24 mouse cellular contexts compared by ENCODE assay signal in genomic region chr17:34900826-34901225, GRCm38 (mm10). TPM values are rescaled to one million over a fixed set of nuclear protein-coding genes. Genes with fewer than 3 reads are reported as not detected.
DNase-seq lines count a peak whose midpoint lies in the region; ATAC-seq lines count a peak whose summit lies in the region.
"Not testable (repeated sequence)": the region's sequence is repeated elsewhere in the genome, so short reads cannot be mapped to it uniquely, and the experiment has no call there.
"Had no signal": no experiment of that assay in that cellular context is flagged by ENCODE, and none has a peak within 500 bp of the region (broad histone marks: within the 10 kb centered on the region; RNA-seq: fewer than 3 reads in every experiment).

No protein-coding gene starts in this region.

- not testable (repeated sequence) for H3K9me3 ChIP-seq in embryonic facial prominence, embryonic 13.5 days; forebrain, embryonic 13.5 days (replicated peaks); hindbrain, embryonic 15.5 days; limb, embryonic 13.5 days; midbrain, embryonic 15.5 days; neural tube, embryonic 15.5 days (replicated peaks)

- H3K4me1 ChIP-seq in embryonic facial prominence, embryonic 13.5 days: peaks cover 33% of the 10 kb centered on the region
- peaks cover 41% of the 10 kb centered on the region for H3K4me1 ChIP-seq in forebrain, embryonic 13.5 days
- peaks cover 40% of the 10 kb centered on the region for H3K4me1 ChIP-seq in hindbrain, embryonic 15.5 days (replicated peaks)
- peaks cover 31% of the 10 kb centered on the region for H3K4me1 ChIP-seq in limb, embryonic 13.5 days
- peaks cover 42% of the 10 kb centered on the region for H3K4me1 ChIP-seq in midbrain, embryonic 15.5 days
- H3K4me1 ChIP-seq in neural tube, embryonic 15.5 days: peaks cover 36% of the 10 kb centered on the region

- DNase-seq in A20 (ENCODE audit: low read depth, low spot score): peak; percentile 44

- H3K27me3 ChIP-seq in embryonic facial prominence, embryonic 13.5 days; forebrain, embryonic 13.5 days; hindbrain, embryonic 15.5 days; limb, embryonic 13.5 days; midbrain, embryonic 15.5 days (replicated peaks); neural tube, embryonic 15.5 days (replicated peaks): not testable (repeated sequence)

- not testable (repeated sequence) for ATAC-seq in embryonic facial prominence, embryonic 13.5 days (ENCODE audit: insufficient number of reproducible peaks, insufficient read depth, low FRiP score, low TSS enrichment, low read depth); forebrain, embryonic 13.5 days; hindbrain, embryonic 15.5 days (ENCODE audit: low FRiP score, low read depth); limb, embryonic 13.5 days (ENCODE audit: low FRiP score, low read depth); midbrain, embryonic 15.5 days (replicated peaks); neural tube, embryonic 15.5 days (ENCODE audit: low FRiP score)

- peaks cover 53% of the 10 kb centered on the region for H3K36me3 ChIP-seq in embryonic facial prominence, embryonic 13.5 days
- peaks cover 55% of the 10 kb centered on the region for H3K36me3 ChIP-seq in forebrain, embryonic 13.5 days (ENCODE audit: poor library complexity, severe bottlenecking)
- H3K36me3 ChIP-seq in hindbrain, embryonic 15.5 days: peaks cover 44% of the 10 kb centered on the region
- peaks cover 53% of the 10 kb centered on the region for H3K36me3 ChIP-seq in limb, embryonic 13.5 days
- H3K36me3 ChIP-seq in macrophage (ENCODE audit: inconsistent target): peaks cover 39% of the 10 kb centered on the region
- H3K36me3 ChIP-seq in midbrain, embryonic 15.5 days (replicated peaks): peaks cover 17% of the 10 kb centered on the region
- peaks cover 38% of the 10 kb centered on the region for H3K36me3 ChIP-seq in neural tube, embryonic 15.5 days

- H3K4me2 ChIP-seq in embryonic facial prominence, embryonic 13.5 days: not testable (repeated sequence)
- peak overlapping the region; percentile 82 for H3K4me2 ChIP-seq in forebrain, embryonic 13.5 days
- H3K4me2 ChIP-seq in hindbrain, embryonic 15.5 days: peak overlapping the region; percentile 96
- H3K4me2 ChIP-seq in limb, embryonic 13.5 days (replicated peaks): peak overlapping the region; percentile 96; the same call in 1 of the 2 replicates
- H3K4me2 ChIP-seq in midbrain, embryonic 15.5 days: peak overlapping the region; percentile 91; the same call in 1 of the 2 replicates
- H3K4me2 ChIP-seq in neural tube, embryonic 15.5 days: peak overlapping the region; percentile 98; the same call in 1 of the 2 replicates

- H3K4me3 ChIP-seq in embryonic facial prominence, embryonic 13.5 days: 0 out of 2 replicates have a peak overlapping the region, but pooled peaks have one; percentile 90
- 0 out of 2 replicates have a peak overlapping the region, but pooled peaks have one; percentile 96 for H3K4me3 ChIP-seq in forebrain, embryonic 13.5 days
- 0 out of 2 replicates have a peak overlapping the region, but pooled peaks have one; percentile 92 for H3K4me3 ChIP-seq in hindbrain, embryonic 15.5 days
- peak overlapping the region; percentile 92; the same call in 1 of the 2 replicates for H3K4me3 ChIP-seq in limb, embryonic 13.5 days
- H3K4me3 ChIP-seq in macrophage (ENCODE audit: inconsistent target); neural tube, embryonic 15.5 days (replicated peaks): not testable (repeated sequence)
- peak overlapping the region; percentile 93; the same call in 1 of the 2 replicates for H3K4me3 ChIP-seq in midbrain, embryonic 15.5 days

- H3K9ac ChIP-seq in embryonic facial prominence, embryonic 13.5 days; forebrain, embryonic 13.5 days; hindbrain, embryonic 15.5 days; limb, embryonic 13.5 days; midbrain, embryonic 15.5 days; neural tube, embryonic 15.5 days (replicated peaks): not testable (repeated sequence)

- H3K79me2 ChIP-seq in macrophage (ENCODE audit: inconsistent target): peaks cover 46% of the 10 kb centered on the region

- H3K27ac ChIP-seq in embryonic facial prominence, embryonic 13.5 days; forebrain, embryonic 13.5 days; hindbrain, embryonic 15.5 days (replicated peaks); limb, embryonic 13.5 days; midbrain, embryonic 15.5 days; neural tube, embryonic 15.5 days (replicated peaks): not testable (repeated sequence)
- 0 out of 2 replicates have a peak overlapping the region, but pooled peaks have one; percentile 3 for H3K27ac ChIP-seq in macrophage

RNA-seq across cellular contexts. Expression of gene Ehmt2, which starts 2.6 kb away (rescaled TPM):
- 98.5 and 100 TPM in 2 replicates for polyA plus RNA-seq in embryonic facial prominence, embryonic 13.5 days (2015; fragmentation: Nextera tagmentation; extraction: Ambion mirVana)
- 97.9 and 107 TPM in 2 replicates for polyA plus RNA-seq in forebrain, embryonic 13.5 days (2015; fragmentation: Nextera tagmentation; extraction: Ambion mirVana)
- 90.9 and 96.7 TPM in 2 replicates for polyA plus RNA-seq in hindbrain, embryonic 15.5 days (2015; fragmentation: Nextera tagmentation; extraction: Ambion mirVana)
- polyA plus RNA-seq in limb, embryonic 13.5 days (2015; fragmentation: Nextera tagmentation; extraction: Ambion mirVana): 97.0 and 103 TPM in 2 replicates
- total RNA-seq in macrophage (2018; cell fraction: chromatin; rRNA removed): 100 to 1,000 TPM; 163 to 755 (median 449) TPM
- 100 to 1,000 TPM in 12 of 26 experiments, 10 to 100 TPM in 14; 65.9 to 135 (median 97.1) TPM for total RNA-seq in macrophage (2018; cell fraction: cytosol; rRNA removed)
- total RNA-seq in macrophage (2018; cell fraction: nucleus; rRNA removed): 100 to 1,000 TPM; 118 to 294 (median 219) TPM
- polyA plus RNA-seq in macrophage (2018): 59.6 to 100 TPM (median 69.3 TPM) in 3 replicates
- polyA plus RNA-seq in midbrain, embryonic 15.5 days (2015; fragmentation: Nextera tagmentation; extraction: Ambion mirVana): 113 and 119 TPM in 2 replicates
- 80.4 and 81.2 TPM in 2 replicates for polyA plus RNA-seq in neural tube, embryonic 15.5 days (2015; fragmentation: Nextera tagmentation; extraction: Ambion mirVana)

RNA-seq across cellular contexts. Expression of gene C2, which starts 2.8 kb away (rescaled TPM):
- 2.7 and 3.2 TPM in 2 replicates for polyA plus RNA-seq in embryonic facial prominence, embryonic 13.5 days (2015; fragmentation: Nextera tagmentation; extraction: Ambion mirVana)
- polyA plus RNA-seq in forebrain, embryonic 13.5 days (2015; fragmentation: Nextera tagmentation; extraction: Ambion mirVana): 0.74 and 1.4 TPM in 2 replicates
- polyA plus RNA-seq in hindbrain, embryonic 15.5 days (2015; fragmentation: Nextera tagmentation; extraction: Ambion mirVana): 2.4 and 3.7 TPM in 2 replicates
- 1.6 and 2.4 TPM in 2 replicates for polyA plus RNA-seq in limb, embryonic 13.5 days (2015; fragmentation: Nextera tagmentation; extraction: Ambion mirVana)
- total RNA-seq in macrophage (2018; cell fraction: chromatin; rRNA removed): 1 to 10 TPM in 15 of 26 experiments, under 1 TPM in 4, not detected in 7; 0.47 to 4.5 (median 2.3) TPM
- 1 to 10 TPM in 15 of 26 experiments, under 1 TPM in 11; 0.43 to 2.4 (median 1.1) TPM for total RNA-seq in macrophage (2018; cell fraction: cytosol; rRNA removed)
- total RNA-seq in macrophage (2018; cell fraction: nucleus; rRNA removed): 1 to 10 TPM in 17 of 26 experiments, under 1 TPM in 7, not detected in 2; 0.38 to 3.6 (median 1.5) TPM
- polyA plus RNA-seq in macrophage (2018): 0.63 to 0.95 TPM (median 0.86 TPM) in 3 replicates
- 2.1 and 3.1 TPM in 2 replicates for polyA plus RNA-seq in midbrain, embryonic 15.5 days (2015; fragmentation: Nextera tagmentation; extraction: Ambion mirVana)
- polyA plus RNA-seq in neural tube, embryonic 15.5 days (2015; fragmentation: Nextera tagmentation; extraction: Ambion mirVana): 1.7 and 4.0 TPM in 2 replicates

RNA-seq across cellular contexts. Expression of gene Slc44a4, which starts 13.4 kb away (rescaled TPM):
- 0.24 and 0.83 TPM in 2 replicates for polyA plus RNA-seq in embryonic facial prominence, embryonic 13.5 days (2015; fragmentation: Nextera tagmentation; extraction: Ambion mirVana)
- not detected in 2 replicates for polyA plus RNA-seq in forebrain, embryonic 13.5 days (2015; fragmentation: Nextera tagmentation; extraction: Ambion mirVana)
- polyA plus RNA-seq in hindbrain, embryonic 15.5 days (2015; fragmentation: Nextera tagmentation; extraction: Ambion mirVana): 0.09 TPM in 1 of 2 replicates, not detected in the other
- polyA plus RNA-seq in limb, embryonic 13.5 days (2015; fragmentation: Nextera tagmentation; extraction: Ambion mirVana): 0.14 TPM in 1 of 2 replicates, not detected in the other
- not detected for total RNA-seq in macrophage (2018; cell fraction: chromatin; rRNA removed)
- total RNA-seq in macrophage (2018; cell fraction: cytosol; rRNA removed): not detected
- total RNA-seq in macrophage (2018; cell fraction: nucleus; rRNA removed): not detected
- not detected in 3 replicates for polyA plus RNA-seq in macrophage (2018)
- polyA plus RNA-seq in midbrain, embryonic 15.5 days (2015; fragmentation: Nextera tagmentation; extraction: Ambion mirVana): not detected in 2 replicates
- polyA plus RNA-seq in neural tube, embryonic 15.5 days (2015; fragmentation: Nextera tagmentation; extraction: Ambion mirVana): 4.1 TPM in 1 of 2 replicates, not detected in the other
- total RNA-seq: common myeloid progenitor, adult 5-6 weeks; forebrain, postnatal 0 days; G1E; gastrocnemius, adult 18-20 months; gastrocnemius, postnatal 25 days; heart, adult 8-10 months; heart, postnatal 25 days had no signal
- polyA plus RNA-seq: embryonic facial prominence, embryonic 12.5 days; forebrain, postnatal 0 days; G1E; hindbrain, embryonic 10.5 days; inflammation-experienced regulatory T-cells, adult 6 months had no signal

RNA-seq across cellular contexts. Expression of gene Gm20547, which starts 19.0 kb away (rescaled TPM):
- polyA plus RNA-seq in embryonic facial prominence, embryonic 13.5 days (2015; fragmentation: Nextera tagmentation; extraction: Ambion mirVana): not detected in 2 replicates
- polyA plus RNA-seq in forebrain, embryonic 13.5 days (2015; fragmentation: Nextera tagmentation; extraction: Ambion mirVana): not detected in 2 replicates
- polyA plus RNA-seq in hindbrain, embryonic 15.5 days (2015; fragmentation: Nextera tagmentation; extraction: Ambion mirVana): not detected in 2 replicates
- polyA plus RNA-seq in limb, embryonic 13.5 days (2015; fragmentation: Nextera tagmentation; extraction: Ambion mirVana): not detected in 2 replicates
- total RNA-seq in macrophage (2018; cell fraction: chromatin; rRNA removed): under 1 TPM in 10 of 26 experiments, not detected in 16; 0.30 to 0.89 (median 0.43) TPM
- total RNA-seq in macrophage (2018; cell fraction: cytosol; rRNA removed): under 1 TPM in 4 of 26 experiments, not detected in 22; 0.04 to 0.18 (median 0.12) TPM
- under 1 TPM in 1 of 26 experiments, not detected in 25; 0.48 TPM for total RNA-seq in macrophage (2018; cell fraction: nucleus; rRNA removed)
- polyA plus RNA-seq in macrophage (2018): not detected in 3 replicates
- polyA plus RNA-seq in midbrain, embryonic 15.5 days (2015; fragmentation: Nextera tagmentation; extraction: Ambion mirVana): 0.18 TPM in 1 of 2 replicates, not detected in the other
- not detected in 2 replicates for polyA plus RNA-seq in neural tube, embryonic 15.5 days (2015; fragmentation: Nextera tagmentation; extraction: Ambion mirVana)
- total RNA-seq: adrenal gland, postnatal 4 days; common myeloid progenitor, adult 5-6 weeks; forebrain, postnatal 0 days; G1E; gastrocnemius, adult 18-20 months; gastrocnemius, postnatal 25 days; granulocyte monocyte progenitor cell, adult 5-6 weeks; heart, adult 8-10 months had no signal
- polyA plus RNA-seq: brain, embryonic 14.5 days; forebrain, postnatal 0 days; G1E; heart, embryonic 12.5 days; heart, embryonic 16.5 days; hindbrain, embryonic 10.5 days; hindbrain, embryonic 16.5 days had no signal

RNA-seq across cellular contexts. Expression of gene Zbtb12, which starts 21.5 kb away (rescaled TPM):
- polyA plus RNA-seq in embryonic facial prominence, embryonic 13.5 days (2015; fragmentation: Nextera tagmentation; extraction: Ambion mirVana): 5.5 and 7.1 TPM in 2 replicates
- polyA plus RNA-seq in forebrain, embryonic 13.5 days (2015; fragmentation: Nextera tagmentation; extraction: Ambion mirVana): 7.8 and 9.7 TPM in 2 replicates
- 11.9 and 12.9 TPM in 2 replicates for polyA plus RNA-seq in hindbrain, embryonic 15.5 days (2015; fragmentation: Nextera tagmentation; extraction: Ambion mirVana)
- 5.4 TPM in 2 replicates for polyA plus RNA-seq in limb, embryonic 13.5 days (2015; fragmentation: Nextera tagmentation; extraction: Ambion mirVana)
- total RNA-seq in macrophage (2018; cell fraction: chromatin; rRNA removed): 1 to 10 TPM in 18 of 26 experiments, under 1 TPM in 3, not detected in 5; 0.55 to 7.8 (median 2.0) TPM
- total RNA-seq in macrophage (2018; cell fraction: cytosol; rRNA removed): 1 to 10 TPM in 25 of 26 experiments, under 1 TPM in 1; 0.99 to 8.5 (median 5.8) TPM
- total RNA-seq in macrophage (2018; cell fraction: nucleus; rRNA removed): 1 to 10 TPM in 23 of 26 experiments, under 1 TPM in 3; 0.54 to 9.1 (median 3.3) TPM
- polyA plus RNA-seq in macrophage (2018): 5.4 to 6.2 TPM (median 5.5 TPM) in 3 replicates
- polyA plus RNA-seq in midbrain, embryonic 15.5 days (2015; fragmentation: Nextera tagmentation; extraction: Ambion mirVana): 17.4 and 17.5 TPM in 2 replicates
- polyA plus RNA-seq in neural tube, embryonic 15.5 days (2015; fragmentation: Nextera tagmentation; extraction: Ambion mirVana): 9.6 and 10.6 TPM in 2 replicates
- polyA plus RNA-seq: inflammation-experienced regulatory T-cells, adult 6 months had no signal
